Mouse (Mus musculus) olfactory bulb, adult 2 months (tissue): ENCODE measurements around the gene Slc34a2.

Experiments used
- CTCF ChIP-seq: fragments of 200-500 bp; IDR thresholded peaks from 2 replicates; pipeline ENCODE4 v1.5.1; 2012; ENCODE audit warnings: low read depth, mild to moderate bottlenecking, low read length, moderate library complexity; ENCODE audit not compliant: insufficient read depth
- POLR2A ChIP-seq: fragments of 200-500 bp; IDR thresholded peaks from 2 replicates; pipeline ENCODE4 v1.6.1; 2012; ENCODE audit warnings: mild to moderate bottlenecking, low read depth, low read length, moderate library complexity; ENCODE audit not compliant: insufficient read depth

DNA sequence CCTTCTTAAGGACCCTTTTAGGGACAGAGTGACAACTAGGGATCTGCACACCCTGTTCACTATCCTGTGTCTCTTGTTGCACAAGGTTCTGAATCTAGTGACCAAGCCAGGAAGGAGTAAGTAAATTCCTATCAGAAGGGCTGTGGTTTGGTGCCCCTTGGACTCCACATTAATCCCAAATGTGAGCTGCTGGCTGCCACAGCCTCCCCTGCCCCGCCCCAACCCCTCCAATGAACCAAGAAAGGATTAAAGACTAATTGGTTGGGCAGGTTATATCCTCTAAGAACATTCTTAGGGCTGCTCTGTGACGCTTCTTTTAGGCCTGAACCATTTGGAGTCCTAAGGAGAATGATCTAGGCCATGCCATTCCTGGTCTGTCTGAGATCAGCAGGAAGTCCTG, 14.4 kb upstream of the Slc34a2 start:
- no peak for TF ChIP-seq CTCF
- TF ChIP-seq POLR2A = no peak
